Mouse (Mus musculus): ENCODE data around the gene Sfi1. TPM values are rescaled to one million over a fixed set of nuclear protein-coding genes. Genes with fewer than 3 reads are reported as not detected.
"Not testable (repeated sequence)": the region's sequence is repeated elsewhere in the genome, so short reads cannot be mapped to it uniquely, and the experiment has no call there.

Gene Sfi1
- total RNA-seq, 2 experiments from 2014 or later: 42.5 to 53.7 TPM

- DNase-seq (ENCODE audit: low spot score in 2 of 2): not testable (repeated sequence)
These were observed 43.8 kb downstream of the Sfi1 start for GRCm38 (mm10) chr11:3149471-3149870.

- DNase-seq (ENCODE audit: low spot score in 2 of 2): not testable (repeated sequence)
These were observed 46.5 kb downstream of the Sfi1 start for GRCm38 (mm10) chr11:3146806-3147205.

GRCm38 (mm10) chr11:3145359-3146165 is 47.7 kb downstream of the Sfi1 start:
- not testable (repeated sequence) for DNase-seq (ENCODE audit: low spot score in 2 of 2)

- not testable (repeated sequence) for DNase-seq (ENCODE audit: low spot score in 2 of 2)
These were observed 49.3 kb downstream of the Sfi1 start for GRCm38 (mm10) chr11:3143984-3144383.

GRCm38 (mm10) chr11:3142413-3142812 is 50.9 kb downstream of the Sfi1 start:
- DNase-seq (ENCODE audit: low spot score in 2 of 2): peak; percentile 87 to 88

- not testable (repeated sequence) for DNase-seq (ENCODE audit: low spot score in 2 of 2)
These were observed 52.2 kb downstream of the Sfi1 start for GRCm38 (mm10) chr11:3140967-3141535.

GRCm38 (mm10) chr11:3138323-3138722 is 54.9 kb downstream of the Sfi1 start:
- DNase-seq (ENCODE audit: low spot score in 2 of 2): peak; percentile 44 to 60

- peak; percentile 54 to 62 for DNase-seq (ENCODE audit: low spot score in 2 of 2)
These were observed 56.0 kb downstream of the Sfi1 start for GRCm38 (mm10) chr11:3137279-3137678.

GRCm38 (mm10) chr11:3135956-3136355 is 57.3 kb downstream of the Sfi1 start:
- not testable (repeated sequence) for DNase-seq (ENCODE audit: low spot score in 2 of 2)

GRCm38 (mm10) chr11:3135391-3135790 is 57.9 kb downstream of the Sfi1 start:
- DNase-seq (ENCODE audit: low spot score in 2 of 2): not testable (repeated sequence)

- DNase-seq (ENCODE audit: low spot score in 2 of 2): not testable (repeated sequence)
These were observed 59.9 kb downstream of the Sfi1 start for GRCm38 (mm10) chr11:3133360-3133759.

- DNase-seq (ENCODE audit: low spot score in 2 of 2): not testable (repeated sequence)
These were observed 60.3 kb downstream of the Sfi1 start for GRCm38 (mm10) chr11:3132957-3133356.

GRCm38 (mm10) chr11:3132001-3132400 is 61.3 kb downstream of the Sfi1 start:
- peak; percentile 73 to 76 for DNase-seq (ENCODE audit: low spot score in 2 of 2)

GRCm38 (mm10) chr11:3129852-3130251 is 63.4 kb downstream of the Sfi1 start:
- peak; percentile 88 to 90 for DNase-seq (ENCODE audit: low spot score in 2 of 2)

- DNase-seq (ENCODE audit: low spot score in 2 of 2): not testable (repeated sequence)
These were observed 64.0 kb downstream of the Sfi1 start for GRCm38 (mm10) chr11:3129276-3129675.

- DNase-seq (ENCODE audit: low spot score in 2 of 2): peak; percentile 25 to 65
These were observed 65.9 kb downstream of the Sfi1 start for GRCm38 (mm10) chr11:3127303-3127795.

GRCm38 (mm10) chr11:3126478-3127302 is 66.6 kb downstream of the Sfi1 start:
- DNase-seq (ENCODE audit: low spot score in 2 of 2): peak; percentile 98

GRCm38 (mm10) chr11:3125922-3126321 is 67.3 kb downstream of the Sfi1 start:
- peak in 1 of 2 experiments; percentile 20 for DNase-seq (ENCODE audit: low spot score in 2 of 2)

- DNase-seq (ENCODE audit: low spot score in 2 of 2): peak in 1 of 2 experiments; percentile 22
These were observed 68.1 kb downstream of the Sfi1 start for GRCm38 (mm10) chr11:3124932-3125810.

GRCm38 (mm10) chr11:3114403-3114802 is 78.9 kb downstream of the Sfi1 start:
- no peak for DNase-seq (ENCODE audit: low spot score in 2 of 2)
